Mouse (Mus musculus): ENCODE data around the gene Rab11fip4.

Rab11fip4 gene

GRCm38 (mm10) chr11:79652921-79653575, 62.0 kb downstream of the Rab11fip4 start:
- in situ Hi-C loops (cut with MboI, MseI): no loop called here

DNA sequence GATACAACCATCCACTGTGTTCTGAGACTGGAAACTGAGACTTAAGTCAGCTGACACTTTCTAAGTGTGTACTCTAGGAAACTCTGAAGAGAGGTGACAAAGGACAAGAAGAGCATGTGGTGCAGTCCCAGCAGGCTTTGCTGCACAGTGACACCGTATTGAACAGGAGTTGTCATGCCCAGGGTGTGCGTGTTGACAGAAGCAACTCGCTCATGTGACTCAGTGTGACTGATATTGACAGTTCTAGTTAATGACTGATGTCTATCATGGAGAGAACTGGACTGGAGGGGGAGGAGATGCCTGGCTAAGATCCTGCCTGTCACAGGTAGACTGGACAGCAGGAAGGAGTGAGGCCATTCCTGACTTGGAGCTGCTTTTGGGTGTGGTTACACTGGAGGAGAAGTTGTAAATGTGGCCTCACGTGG, 63.4 kb downstream of the Rab11fip4 start:
- in situ Hi-C loops (cut with MboI, MseI): no loop called here

GRCm38 (mm10) chr11:79655592-79655991, 64.6 kb downstream of the Rab11fip4 start:
- in situ Hi-C loops (cut with MboI, MseI): no loop called here

- in situ Hi-C loops (cut with MboI, MseI): no loop called here
These were observed 65.5 kb downstream of the Rab11fip4 start for GRCm38 (mm10) chr11:79656491-79656890.

- in situ Hi-C loops (cut with MboI, MseI): no loop called here
These were observed 66.0 kb downstream of the Rab11fip4 start for GRCm38 (mm10) chr11:79657053-79657452.

- in situ Hi-C loops (cut with MboI, MseI): no loop called here
These were observed 67.3 kb downstream of the Rab11fip4 start for GRCm38 (mm10) chr11:79658205-79658825.

GRCm38 (mm10) chr11:79660361-79661205, 69.6 kb downstream of the Rab11fip4 start:
- in situ Hi-C loops (cut with MboI, MseI): no loop called here

- in situ Hi-C loops (cut with MboI, MseI): no loop called here
These were observed 71.0 kb downstream of the Rab11fip4 start for GRCm38 (mm10) chr11:79661877-79662545.

- in situ Hi-C loops (cut with MboI, MseI): no loop called here
These were observed 72.1 kb downstream of the Rab11fip4 start for GRCm38 (mm10) chr11:79663158-79663557.

DNA sequence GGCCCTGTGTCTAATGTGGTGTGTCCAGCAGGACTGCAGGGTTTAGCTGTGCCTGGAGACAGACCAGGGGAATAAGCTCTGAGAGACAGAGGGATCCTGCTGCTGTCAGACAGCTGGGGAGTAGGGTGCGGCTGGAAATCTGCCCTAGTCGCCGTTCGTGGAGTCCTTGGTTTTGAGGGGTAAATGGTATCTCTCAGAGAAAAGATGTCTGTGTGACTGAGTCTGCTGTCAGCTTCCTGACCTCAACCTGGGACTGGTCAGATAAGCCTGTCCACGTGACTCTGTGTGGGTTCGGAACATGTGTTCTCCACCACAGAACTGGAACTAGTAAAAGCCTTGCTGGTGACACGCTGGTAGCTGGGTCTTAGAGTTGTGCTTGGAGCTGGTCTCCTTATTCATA, 72.6 kb downstream of the Rab11fip4 start:
- in situ Hi-C loops (cut with MboI, MseI): no loop called here

DNA sequence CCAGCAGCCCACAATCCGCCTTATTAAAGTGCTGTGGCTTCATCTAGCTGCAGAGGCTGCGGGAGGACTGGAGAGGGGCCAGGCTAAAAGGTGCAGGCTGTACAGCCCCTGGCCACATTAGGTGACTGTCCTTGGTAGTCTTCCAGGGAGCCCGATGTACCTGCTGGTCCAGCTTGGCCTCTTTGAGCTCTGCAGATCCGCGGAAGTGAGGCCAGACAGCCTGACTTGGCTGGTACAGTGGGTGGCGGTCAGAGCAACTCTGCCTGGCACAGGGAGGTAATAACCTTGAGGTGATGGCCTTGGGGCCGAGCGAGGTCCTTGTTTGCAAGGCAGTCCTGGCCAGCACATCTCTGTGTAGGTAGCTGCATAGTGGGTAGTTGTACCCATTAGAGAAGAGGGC, 75.5 kb downstream of the Rab11fip4 start:
- in situ Hi-C loops (cut with MboI, MseI): no loop called here

DNA sequence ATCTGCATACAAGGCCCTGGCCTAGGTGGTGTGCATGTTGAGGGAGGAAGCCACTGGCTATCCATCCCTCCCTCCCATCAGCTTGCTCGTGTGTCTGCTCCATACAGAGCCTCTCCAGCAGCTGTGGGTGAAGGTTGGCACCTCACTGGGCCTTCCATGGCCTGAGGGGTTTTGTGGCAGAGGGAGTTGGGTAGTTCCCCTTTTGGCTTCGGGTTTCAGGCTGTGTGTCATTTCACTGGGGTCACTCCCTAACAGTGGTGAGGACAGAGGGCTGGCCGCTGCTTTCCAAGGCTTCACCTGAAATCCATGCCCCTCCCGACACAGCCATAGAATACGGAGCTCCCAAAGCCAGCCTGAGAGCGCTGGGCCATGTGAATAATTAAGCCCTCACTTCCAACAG, 78.2 kb downstream of the Rab11fip4 start:
- in situ Hi-C loops (cut with MboI, MseI): no loop called here

DNA sequence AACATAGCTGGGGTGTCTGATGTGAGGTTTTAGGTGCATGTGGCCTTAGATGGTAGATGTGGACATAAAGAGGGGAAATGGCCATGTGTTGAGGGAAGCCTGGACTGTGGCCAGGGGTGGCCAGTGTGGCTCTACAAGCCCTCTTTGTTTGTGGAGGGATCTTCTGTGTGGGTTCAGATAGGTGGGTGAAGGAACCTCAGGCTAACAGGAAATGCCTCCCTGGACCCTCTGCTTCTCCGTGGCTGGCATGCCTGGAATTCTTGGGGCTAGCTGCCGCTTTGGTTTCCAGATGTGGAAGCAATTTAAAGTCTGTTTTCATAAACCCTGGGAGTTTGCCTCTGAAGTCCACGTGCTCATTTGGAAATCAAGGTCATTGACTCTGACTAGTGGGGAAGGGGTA, 78.9 kb downstream of the Rab11fip4 start:
- in situ Hi-C loops (cut with MboI, MseI): no loop called here

DNA sequence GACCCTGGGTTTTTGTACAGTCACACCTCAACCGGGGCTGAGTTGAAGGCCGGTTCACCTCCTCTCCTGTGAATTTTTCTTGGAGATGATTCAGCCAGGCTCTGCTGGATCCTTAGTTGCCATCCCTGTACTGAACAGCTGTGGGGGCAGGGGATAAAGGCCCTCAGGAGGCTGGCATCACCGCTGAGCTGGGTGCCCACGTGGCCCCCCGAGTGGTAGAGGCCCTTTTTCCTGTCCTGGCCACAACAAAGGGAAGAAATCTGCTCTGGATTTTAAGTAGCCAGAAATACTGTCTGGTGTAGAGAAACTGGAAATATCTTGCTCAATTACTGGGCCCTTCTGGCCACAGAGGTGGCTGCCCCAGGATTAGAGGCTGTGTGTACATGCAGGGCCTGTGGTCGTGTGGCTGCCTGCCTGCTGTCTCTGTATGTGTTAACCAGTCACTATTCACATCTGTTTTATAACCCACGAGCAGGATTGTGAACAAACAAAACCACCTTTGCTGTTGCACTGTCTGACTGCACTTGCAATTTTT, 79.5 kb downstream of the Rab11fip4 start:
- in situ Hi-C loops (cut with MboI, MseI): no loop called here

GRCm38 (mm10) chr11:79671668-79672281, 80.8 kb downstream of the Rab11fip4 start:
- in situ Hi-C loops (cut with MboI, MseI): no loop called here

DNA sequence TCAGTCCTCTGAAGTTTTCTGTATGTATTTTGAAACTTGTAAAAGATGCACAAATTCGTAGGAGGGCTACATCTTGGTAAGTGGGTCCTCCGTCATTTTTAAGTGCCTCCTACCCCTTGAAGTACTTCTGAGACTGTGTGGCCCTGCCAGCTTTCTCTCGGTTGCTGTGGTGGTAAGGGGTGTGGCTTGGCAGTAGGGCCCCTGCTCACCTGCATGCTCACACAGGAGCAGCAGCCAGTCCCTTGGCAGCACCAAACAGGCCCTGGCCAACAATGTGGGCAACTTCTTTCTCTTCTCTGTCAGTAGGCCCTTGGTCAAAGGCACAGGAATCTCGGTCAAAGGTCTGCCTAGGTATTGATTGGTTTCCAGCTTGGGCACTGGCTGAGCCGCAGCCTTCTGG, 82.1 kb downstream of the Rab11fip4 start:
- in situ Hi-C loops (cut with MboI, MseI): no loop called here

- in situ Hi-C loops (cut with MboI, MseI): no loop called here
These were observed 82.7 kb downstream of the Rab11fip4 start for GRCm38 (mm10) chr11:79673717-79674116.

DNA sequence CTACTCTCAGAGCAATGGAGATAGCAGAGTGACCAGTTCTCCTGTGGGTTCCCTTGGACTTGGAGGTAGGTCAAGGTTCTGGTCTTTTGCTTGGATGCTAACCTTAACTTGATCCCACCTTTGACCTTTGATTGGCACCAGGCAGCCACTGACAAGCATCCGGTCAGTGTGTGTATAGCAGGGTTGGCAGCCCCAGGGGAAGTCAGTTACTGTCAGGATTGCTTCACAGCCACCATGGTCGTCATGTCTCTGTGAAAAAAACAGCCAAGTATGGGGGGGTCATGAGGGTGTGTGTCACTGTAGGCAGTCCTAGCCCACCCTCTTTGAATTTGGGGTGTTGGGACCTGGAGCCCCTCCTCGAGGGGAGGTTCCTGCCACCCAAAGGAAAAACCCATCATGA, 83.2 kb downstream of the Rab11fip4 start:
- in situ Hi-C loops (cut with MboI, MseI): no loop called here

DNA sequence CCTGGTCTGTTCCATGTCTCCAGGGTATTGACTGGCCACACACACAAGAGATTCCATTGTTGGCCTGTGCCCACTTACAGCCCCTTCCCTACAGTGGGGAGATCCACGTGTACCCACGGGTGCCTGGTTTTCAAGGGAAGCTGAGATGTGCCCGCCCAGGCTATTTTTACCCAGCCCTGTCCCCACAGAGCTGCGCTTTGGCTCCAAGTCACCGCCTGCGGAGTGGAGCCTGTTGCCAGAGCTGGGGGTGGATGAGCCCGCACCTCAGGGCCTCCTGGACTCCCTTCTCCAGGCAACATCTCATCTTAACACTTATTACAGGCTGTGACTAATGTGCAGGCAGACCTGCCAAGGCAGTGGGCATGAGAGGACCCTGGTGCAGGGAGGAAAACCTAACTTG, 83.6 kb downstream of the Rab11fip4 start:
- in situ Hi-C loops (cut with MboI, MseI): no loop called here

GRCm38 (mm10) chr11:79675285-79675684, 84.3 kb downstream of the Rab11fip4 start:
- in situ Hi-C loops (cut with MboI, MseI): no loop called here

DNA sequence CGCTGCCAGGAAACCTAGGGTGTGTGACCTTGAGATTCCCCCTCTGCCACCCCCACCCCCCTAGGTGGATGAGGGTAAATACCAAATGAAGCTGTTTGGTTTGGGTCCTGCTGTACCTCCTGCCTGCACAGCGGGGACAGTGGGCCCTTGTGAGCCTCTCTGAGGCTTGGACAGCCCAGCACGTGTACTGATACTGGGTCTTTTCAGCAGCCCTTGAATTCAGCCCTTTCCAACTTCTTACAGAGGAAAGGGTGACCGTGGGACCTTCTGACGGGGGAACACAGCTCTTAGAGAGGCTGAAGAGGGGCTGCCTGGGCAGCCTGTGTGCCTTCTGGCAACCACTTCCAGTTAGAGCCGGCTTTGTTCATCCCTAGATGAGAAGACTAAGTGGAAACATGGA, 85.0 kb downstream of the Rab11fip4 start:
- in situ Hi-C loops (cut with MboI, MseI): no loop called here

Data from T-helper 1 cell (primary cell).